Mouse (Mus musculus) embryonic facial prominence, embryonic 11.5 days (tissue): ENCODE measurements around the gene Prmt2. TPM values are rescaled to one million over a fixed set of nuclear protein-coding genes. Genes with fewer than 3 reads are reported as not detected.

ENCODE experiments used
- ATAC-seq: fragments of 200-750 bp; cut with Nextera tagmentation; replicated peaks from 2 replicates; pipeline ENCODE4 v1.8.0; 2017; ENCODE audit warnings: low read depth; ENCODE audit not compliant: insufficient number of reproducible peaks, low FRiP score, low TSS enrichment
- DNase-seq: peaks from one replicate; pipeline ENCODE4 v3.0.0-alpha.2; 2015; ENCODE audit warnings: low spot score
- H3K27ac ChIP-seq: fragments of 300-500 bp; sonication (generic); replicated peaks from 2 replicates; pipeline ENCODE4 v1.5.1; 2014; ENCODE audit warnings: mild to moderate bottlenecking, low read depth, low read length, control low read depth
- H3K27me3 ChIP-seq: fragments of 300-500 bp; sonication (generic); 2 replicates; pipeline ENCODE4 v1.6.1; 2014; ENCODE audit warnings: mild to moderate bottlenecking, low read length, moderate library complexity, mixed read lengths; ENCODE audit not compliant: control insufficient read depth, insufficient read depth
- H3K36me3 ChIP-seq: fragments of 300-500 bp; sonication (generic); replicated peaks from 2 replicates; pipeline ENCODE4 v1.6.1; 2014; ENCODE audit warnings: low read depth, mild to moderate bottlenecking, low read length, moderate library complexity, mixed read lengths; ENCODE audit not compliant: control insufficient read depth, insufficient read depth
- H3K4me1 ChIP-seq: fragments of 300-500 bp; sonication (generic); 2 replicates; pipeline ENCODE4 v1.6.1; 2014; ENCODE audit warnings: low read length, mixed read lengths; ENCODE audit not compliant: control insufficient read depth, insufficient read depth
- H3K4me2 ChIP-seq: fragments of 300-500 bp; sonication (generic); 2 replicates; pipeline ENCODE4 v1.6.1; 2014; ENCODE audit warnings: low read depth, mild to moderate bottlenecking, control low read depth, low read length, moderate library complexity
- H3K4me3 ChIP-seq: fragments of 300-500 bp; sonication (generic); 2 replicates; pipeline ENCODE4 v1.5.1; 2014; ENCODE audit warnings: low read depth, low read length, control low read depth
- H3K9ac ChIP-seq: fragments of 300-500 bp; sonication (generic); replicated peaks from 2 replicates; pipeline ENCODE4 v1.6.1; 2014; ENCODE audit warnings: mild to moderate bottlenecking, control low read depth, low read length
- H3K9me3 ChIP-seq: fragments of 300-500 bp; sonication (generic); replicated peaks from 2 replicates; pipeline ENCODE4 v1.6.1; 2016; ENCODE audit warnings: mild to moderate bottlenecking, low read length, inconsistent platforms, mixed read lengths; ENCODE audit not compliant: control insufficient read depth
- WGBS: fragments of 180-500 bp; shearing (Covaris S2); extraction: QIAGEN DNeasy Blood & Tissue Kit; methylation state at CpG from one replicate; pipeline ENCODE4 v1.1.7; 2014; 5-methylcytosine and 5-hydroxymethylcytosine counted together
- polyA plus RNA-seq: library from polyadenylated mRNA; unstranded; fragments of >200 nt; fragmentation: Nextera tagmentation; extraction: Ambion mirVana; gene quantifications from 2 replicates; pipeline ENCODE4 v1.2.1, GENCODE M21; 2014

The Prmt2 gene
- polyA plus RNA-seq, 1 experiment from 2014 or later = 65.3 TPM

- H3K36me3 ChIP-seq = peaks cover 12% of the 10 kb centered on the region
- 89% methylated on average over 4 of the region's 4 CpGs for WGBS
- H3K4me3 ChIP-seq = no peak overlapping the region
- H3K9me3 ChIP-seq = no peaks in the 10 kb centered on the region
- no peaks in the 10 kb centered on the region for H3K4me1 ChIP-seq
- H3K27me3 ChIP-seq = no peaks in the 10 kb centered on the region
- H3K27ac ChIP-seq = no peak overlapping the region
- H3K9ac ChIP-seq = no peak overlapping the region
- ATAC-seq = no peak
- no peak for DNase-seq
- H3K4me2 ChIP-seq = no peak overlapping the region
These were observed 23.5 kb downstream of the Prmt2 start for GRCm38 (mm10) chr10:76214161-76214560.

GRCm38 (mm10) chr10:76212121-76212520, 25.5 kb downstream of the Prmt2 start:
- Histone ChIP-seq H3K27me3 (no peaks in the 10 kb centered on the region), H3K9me3 (no peaks in the 10 kb centered on the region), H3K36me3 (peaks cover 15% of the 10 kb centered on the region), H3K27ac (no peak overlapping the region), H3K4me1 (no peaks in the 10 kb centered on the region), H3K4me3 (no peak overlapping the region), H3K4me2 (no peak overlapping the region), H3K9ac (no peak overlapping the region)
- ATAC-seq (no peak), DNase-seq (no peak)
- 91% methylated on average over 6 of the region's 6 CpGs for WGBS

- 96% methylated on average over 7 of the region's 7 CpGs for WGBS
These were observed 26.9 kb downstream of the Prmt2 start for GRCm38 (mm10) chr10:76210806-76211205.

DNA sequence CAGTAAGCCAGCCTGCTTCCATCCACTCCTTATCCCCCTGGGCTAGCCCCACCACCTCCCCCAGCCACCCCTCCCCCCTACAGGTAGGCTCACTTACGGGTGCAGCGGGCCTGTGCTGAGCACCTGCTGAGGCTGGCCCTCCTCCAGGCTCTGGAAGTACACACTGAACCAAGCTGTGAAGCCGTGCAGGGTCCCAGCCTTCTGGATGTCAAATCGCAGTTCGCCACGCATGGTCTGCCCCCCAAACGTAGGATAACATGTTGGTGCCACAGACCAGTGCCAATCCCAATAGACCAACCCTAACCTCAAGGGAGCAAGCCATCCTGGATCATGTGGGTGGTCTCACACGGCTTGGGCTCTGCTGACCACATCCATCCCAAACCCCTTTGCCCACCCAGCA, 28.4 kb downstream of the Prmt2 start:
- peaks cover 3% of the 10 kb centered on the region; the same call in 1 of the 2 replicates for H3K36me3 ChIP-seq

More at GRCm38 (mm10) chr10:76210806-76211205, 26.9 kb downstream of the Prmt2 start:
- DNase-seq = no peak
- Histone ChIP-seq H3K36me3 (peaks cover 8% of the 10 kb centered on the region), H3K9ac (no peak overlapping the region), H3K4me3 (no peak overlapping the region), H3K4me1 (no peaks in the 10 kb centered on the region), H3K4me2 (no peak overlapping the region), H3K27ac (no peak overlapping the region), H3K27me3 (no peaks in the 10 kb centered on the region), H3K9me3 (no peaks in the 10 kb centered on the region)
- ATAC-seq = no peak

DNA sequence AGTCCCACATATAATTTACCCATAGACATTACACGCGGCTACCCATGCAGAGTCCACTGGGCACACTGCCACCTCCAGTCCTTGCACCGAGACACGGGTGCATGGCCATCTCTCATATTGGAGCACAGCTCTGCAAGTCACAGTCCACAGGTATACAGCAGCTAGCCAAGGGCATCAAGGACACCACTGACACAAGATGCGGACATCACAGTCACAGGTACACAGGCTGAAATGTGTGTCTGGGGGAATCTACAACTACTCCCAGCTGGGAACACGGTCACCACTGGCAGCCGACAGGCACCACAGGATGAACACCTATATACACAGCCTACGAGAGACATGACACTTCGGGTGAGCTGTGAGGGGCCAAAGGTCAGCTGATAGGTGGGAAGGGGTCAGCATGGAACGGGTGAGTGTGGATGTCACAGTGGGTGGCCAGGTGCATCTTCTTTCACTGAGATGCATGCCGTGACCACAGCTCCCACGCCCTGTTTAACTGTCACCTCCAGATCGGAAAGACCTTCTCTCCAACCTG, 30.3 kb downstream of the Prmt2 start:
- H3K27me3 ChIP-seq = no peaks in the 10 kb centered on the region
- 89% methylated on average over 13 of the region's 13 CpGs for WGBS
- no peak for ATAC-seq
- H3K4me2 ChIP-seq = no peak overlapping the region
- no peaks in the 10 kb centered on the region for H3K4me1 ChIP-seq
- DNase-seq = no peak
- H3K27ac ChIP-seq = no peak overlapping the region
- H3K4me3 ChIP-seq = no peak overlapping the region
- H3K9ac ChIP-seq = no peak overlapping the region
- H3K9me3 ChIP-seq = no peaks in the 10 kb centered on the region
- H3K36me3 ChIP-seq = peaks cover 3% of the 10 kb centered on the region; the same call in 1 of the 2 replicates

More for the DNA sequence above, 28.4 kb downstream of the Prmt2 start:
- Histone ChIP-seq H3K9me3 (no peaks in the 10 kb centered on the region), H3K27me3 (no peaks in the 10 kb centered on the region), H3K4me3 (no peak overlapping the region), H3K9ac (no peak overlapping the region), H3K4me2 (no peak overlapping the region), H3K4me1 (no peaks in the 10 kb centered on the region), H3K27ac (no peak overlapping the region)
- no peak for ATAC-seq
- WGBS = 92% methylated on average over 8 of the region's 8 CpGs
- no peak for DNase-seq

DNA sequence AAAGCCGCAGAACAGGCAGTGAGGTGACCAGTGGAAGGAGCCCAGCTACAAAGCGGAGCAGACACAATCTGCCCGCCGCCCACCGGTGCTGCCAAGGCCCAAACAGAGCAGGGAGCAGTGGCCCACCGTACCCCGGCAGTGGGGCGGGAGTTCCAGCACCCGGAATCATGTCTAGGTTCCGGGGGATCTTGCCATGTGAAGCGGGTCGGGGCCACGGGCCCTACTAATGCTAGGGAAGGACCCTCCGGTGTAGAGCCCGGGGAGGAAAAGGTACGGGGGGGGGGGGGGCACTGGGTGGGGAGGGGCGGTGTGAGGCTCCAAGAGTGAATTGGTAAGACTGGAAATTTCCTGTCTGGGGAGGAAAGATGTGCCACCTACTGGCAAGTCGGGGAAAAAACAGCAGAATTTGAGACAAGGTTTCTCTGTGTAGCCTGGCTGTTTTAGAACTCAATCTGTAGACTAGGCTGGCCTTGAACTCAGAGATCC, 33.8 kb downstream of the Prmt2 start:
- WGBS = 12% methylated on average over 17 of the region's 18 CpGs
- Histone ChIP-seq H3K9ac (peak overlapping the region; percentile 51), H3K4me3 (peak overlapping the region; percentile 29), H3K9me3 (no peaks in the 10 kb centered on the region), H3K27me3 (no peaks in the 10 kb centered on the region), H3K4me1 (no peaks in the 10 kb centered on the region), H3K4me2 (peak overlapping the region; percentile 58), H3K27ac (no peak overlapping the region), H3K36me3 (peaks cover 3% of the 10 kb centered on the region; the same call in 1 of the 2 replicates)
- DNase-seq (peak; percentile 69), ATAC-seq (no peak; the same call in 1 of the 2 replicates)

DNA sequence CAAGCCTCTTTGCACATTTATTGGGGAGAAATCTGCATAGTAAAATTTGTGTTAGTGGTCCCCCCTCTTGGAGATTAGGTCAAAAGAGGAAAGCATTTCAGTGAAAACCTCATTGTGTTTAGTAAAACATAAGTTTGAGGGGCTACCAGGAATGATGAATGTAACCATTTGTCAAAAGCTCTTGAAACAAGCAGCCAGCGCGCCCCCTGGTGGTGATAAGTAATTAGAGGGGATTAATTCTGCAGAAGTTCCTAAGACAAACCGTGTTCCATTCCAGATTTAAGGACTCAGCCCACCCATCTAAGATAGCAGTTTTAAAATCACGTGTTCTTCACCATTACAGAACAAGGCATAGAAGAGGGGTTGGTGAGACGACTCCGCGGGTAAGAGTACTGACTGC, 35.7 kb downstream of the Prmt2 start:
- no peak overlapping the region for H3K9ac ChIP-seq

DNA sequence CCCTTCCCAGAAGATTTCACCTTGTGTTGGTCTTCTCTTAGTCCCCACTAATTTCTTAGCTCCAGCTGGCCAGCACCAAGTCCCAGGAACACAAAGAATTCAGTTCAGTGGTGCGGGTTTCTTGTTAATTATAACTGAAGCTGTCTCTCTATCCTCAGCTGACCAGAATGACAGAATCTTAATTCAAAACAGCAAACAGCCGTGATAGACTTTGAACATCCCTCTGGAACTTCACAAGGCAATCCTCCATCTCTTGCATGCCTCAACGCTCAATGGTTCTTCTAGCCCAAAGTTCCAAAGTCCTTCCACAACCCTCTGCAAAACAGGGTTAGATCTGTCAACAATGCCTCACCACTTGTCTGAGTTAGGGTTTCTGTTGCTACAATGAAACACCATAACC, 36.2 kb downstream of the Prmt2 start:
- no peaks in the 10 kb centered on the region for H3K9me3 ChIP-seq
- no peaks in the 10 kb centered on the region for H3K4me1 ChIP-seq
- H3K4me3 ChIP-seq = no peak overlapping the region
- H3K4me2 ChIP-seq = no peak overlapping the region
- WGBS = 87% methylated on average over 3 of the region's 3 CpGs
- H3K36me3 ChIP-seq = no peaks in the 10 kb centered on the region
- no peaks in the 10 kb centered on the region for H3K27me3 ChIP-seq
- no peak for DNase-seq
- no peak for ATAC-seq
- no peak overlapping the region for H3K9ac ChIP-seq
- no peak overlapping the region for H3K27ac ChIP-seq

More for the DNA sequence above, 35.7 kb downstream of the Prmt2 start:
- Histone ChIP-seq H3K27ac (no peak overlapping the region), H3K4me3 (no peak overlapping the region), H3K9me3 (no peaks in the 10 kb centered on the region), H3K4me2 (no peak overlapping the region), H3K4me1 (no peaks in the 10 kb centered on the region), H3K36me3 (no peaks in the 10 kb centered on the region), H3K27me3 (no peaks in the 10 kb centered on the region)
- ATAC-seq (no peak), DNase-seq (peak; percentile 89)
- 16% methylated on average over 7 of the region's 7 CpGs for WGBS
